Mouse (Mus musculus): ENCODE results near the gene Rab29. TPM values are rescaled to one million over a fixed set of nuclear protein-coding genes. Genes with fewer than 3 reads are reported as not detected.

The Rab29 gene
- polyA plus RNA-seq, 1 experiment from 2014 or later = 27.4 TPM

- WGBS = 42% methylated on average over 5 of the region's 5 CpGs
- H3K9ac ChIP-seq = peak overlapping the region; percentile 16; the same call in 1 of the 2 replicates
Observed at GRCm38 (mm10) chr1:131829279-131829678, 37.7 kb upstream of the Rab29 start.

GRCm38 (mm10) chr1:131830561-131830960 lies 36.5 kb upstream of the Rab29 start:
- Histone ChIP-seq H3K4me2 (replicated peaks) (no peak overlapping the region), H3K27ac (replicated peaks) (no peak overlapping the region), H3K9ac (no peak overlapping the region), H3K9me3 (replicated peaks) (no peaks in the 10 kb centered on the region), H3K36me3 (peaks cover 11% of the 10 kb centered on the region; the same call in 1 of the 2 replicates), H3K4me1 (peaks cover 52% of the 10 kb centered on the region), H3K27me3 (no peaks in the 10 kb centered on the region), H3K4me3 (replicated peaks) (no peak overlapping the region)
- ATAC-seq (ENCODE audit: insufficient number of reproducible peaks, low FRiP score, low TSS enrichment, low read depth) = no peak
- 88% methylated on average over 15 of the region's 15 CpGs for WGBS

More at GRCm38 (mm10) chr1:131829279-131829678, 37.7 kb upstream of the Rab29 start:
- peak overlapping the region; percentile 80 for H3K4me2 ChIP-seq (replicated peaks)
- H3K27ac ChIP-seq (replicated peaks) = no peak overlapping the region
- H3K36me3 ChIP-seq = peaks cover 7% of the 10 kb centered on the region; the same call in 1 of the 2 replicates
- H3K9me3 ChIP-seq (replicated peaks) = no peaks in the 10 kb centered on the region
- no peak for ATAC-seq (ENCODE audit: insufficient number of reproducible peaks, low FRiP score, low TSS enrichment, low read depth)
- no peaks in the 10 kb centered on the region for H3K27me3 ChIP-seq
- H3K4me3 ChIP-seq (replicated peaks) = peak overlapping the region; percentile 89
- peaks cover 52% of the 10 kb centered on the region for H3K4me1 ChIP-seq

- Histone ChIP-seq H3K36me3 (peaks cover 11% of the 10 kb centered on the region; the same call in 1 of the 2 replicates), H3K27ac (replicated peaks) (no peak overlapping the region), H3K4me2 (replicated peaks) (no peak overlapping the region), H3K9ac (no peak overlapping the region), H3K4me1 (peaks cover 52% of the 10 kb centered on the region), H3K27me3 (no peaks in the 10 kb centered on the region), H3K4me3 (replicated peaks) (no peak overlapping the region), H3K9me3 (replicated peaks) (no peaks in the 10 kb centered on the region)
- WGBS = 73% methylated on average over 8 of the region's 8 CpGs
- no peak for ATAC-seq (ENCODE audit: insufficient number of reproducible peaks, low FRiP score, low TSS enrichment, low read depth)
Observed at GRCm38 (mm10) chr1:131830971-131831641, 35.9 kb upstream of the Rab29 start.

- H3K4me1 ChIP-seq = peaks cover 21% of the 10 kb centered on the region
- peaks cover 37% of the 10 kb centered on the region for H3K36me3 ChIP-seq
- no peak overlapping the region for H3K9ac ChIP-seq
- ATAC-seq (ENCODE audit: insufficient number of reproducible peaks, low FRiP score, low TSS enrichment, low read depth) = no peak
- no peaks in the 10 kb centered on the region for H3K27me3 ChIP-seq
- no peak overlapping the region for H3K27ac ChIP-seq (replicated peaks)
- WGBS = 83% methylated on average over 3 of the region's 3 CpGs
- H3K4me3 ChIP-seq (replicated peaks) = no peak overlapping the region
- H3K9me3 ChIP-seq (replicated peaks) = no peaks in the 10 kb centered on the region
- no peak overlapping the region for H3K4me2 ChIP-seq (replicated peaks)
Observed at GRCm38 (mm10) chr1:131837035-131837434, 30.0 kb upstream of the Rab29 start.

GRCm38 (mm10) chr1:131838542-131838941 lies 28.5 kb upstream of the Rab29 start:
- WGBS = 83% methylated on average over 5 of the region's 5 CpGs
- no peak overlapping the region for H3K27ac ChIP-seq (replicated peaks)

GRCm38 (mm10) chr1:131839279-131839678 lies 27.7 kb upstream of the Rab29 start:
- Histone ChIP-seq H3K4me1 (no peaks in the 10 kb centered on the region), H3K36me3 (peaks cover 53% of the 10 kb centered on the region), H3K9ac (no peak overlapping the region), H3K4me3 (replicated peaks) (no peak overlapping the region), H3K27me3 (no peaks in the 10 kb centered on the region), H3K4me2 (replicated peaks) (no peak overlapping the region), H3K9me3 (replicated peaks) (no peaks in the 10 kb centered on the region), H3K27ac (replicated peaks) (no peak overlapping the region)
- 50% methylated on average over 2 of the region's 2 CpGs for WGBS
- no peak for ATAC-seq (ENCODE audit: insufficient number of reproducible peaks, low FRiP score, low TSS enrichment, low read depth)

More at GRCm38 (mm10) chr1:131838542-131838941, 28.5 kb upstream of the Rab29 start:
- Histone ChIP-seq H3K4me2 (replicated peaks) (no peak overlapping the region), H3K36me3 (peaks cover 46% of the 10 kb centered on the region), H3K4me1 (peaks cover 7% of the 10 kb centered on the region; the same call in 1 of the 2 replicates), H3K27me3 (no peaks in the 10 kb centered on the region), H3K9me3 (replicated peaks) (no peaks in the 10 kb centered on the region), H3K9ac (no peak overlapping the region), H3K4me3 (replicated peaks) (no peak overlapping the region)
- no peak for ATAC-seq (ENCODE audit: insufficient number of reproducible peaks, low FRiP score, low TSS enrichment, low read depth)

- no peaks in the 10 kb centered on the region for H3K27me3 ChIP-seq
- H3K27ac ChIP-seq (replicated peaks) = no peak overlapping the region
- no peak for ATAC-seq (ENCODE audit: insufficient number of reproducible peaks, low FRiP score, low TSS enrichment, low read depth)
- H3K4me1 ChIP-seq = no peaks in the 10 kb centered on the region
- H3K9me3 ChIP-seq (replicated peaks) = no peaks in the 10 kb centered on the region
- no peak overlapping the region for H3K9ac ChIP-seq
- H3K4me3 ChIP-seq (replicated peaks) = no peak overlapping the region
- 79% methylated on average over 4 of the region's 4 CpGs for WGBS
- peaks cover 73% of the 10 kb centered on the region for H3K36me3 ChIP-seq
- H3K4me2 ChIP-seq (replicated peaks) = no peak overlapping the region
Observed at GRCm38 (mm10) chr1:131842221-131842620, 24.8 kb upstream of the Rab29 start.

GRCm38 (mm10) chr1:131843758-131844157 lies 23.3 kb upstream of the Rab29 start:
- Histone ChIP-seq H3K4me2 (replicated peaks) (no peak overlapping the region), H3K4me3 (replicated peaks) (no peak overlapping the region), H3K27ac (replicated peaks) (no peak overlapping the region), H3K4me1 (no peaks in the 10 kb centered on the region), H3K36me3 (peaks cover 75% of the 10 kb centered on the region), H3K9me3 (replicated peaks) (no peaks in the 10 kb centered on the region), H3K9ac (no peak overlapping the region), H3K27me3 (no peaks in the 10 kb centered on the region)
- 94% methylated on average over 10 of the region's 10 CpGs for WGBS
- no peak for ATAC-seq (ENCODE audit: insufficient number of reproducible peaks, low FRiP score, low TSS enrichment, low read depth)

- peaks cover 69% of the 10 kb centered on the region for H3K36me3 ChIP-seq
- 65% methylated on average over 8 of the region's 8 CpGs for WGBS
- no peak overlapping the region for H3K4me2 ChIP-seq (replicated peaks)
Observed at GRCm38 (mm10) chr1:131844883-131845282, 22.1 kb upstream of the Rab29 start.

GRCm38 (mm10) chr1:131846255-131846654 lies 20.8 kb upstream of the Rab29 start:
- 71% methylated on average over 5 of the region's 5 CpGs for WGBS

More at GRCm38 (mm10) chr1:131844883-131845282, 22.1 kb upstream of the Rab29 start:
- no peak overlapping the region for H3K9ac ChIP-seq
- H3K27ac ChIP-seq (replicated peaks) = no peak overlapping the region
- no peaks in the 10 kb centered on the region for H3K4me1 ChIP-seq
- no peaks in the 10 kb centered on the region for H3K27me3 ChIP-seq
- H3K9me3 ChIP-seq (replicated peaks) = no peaks in the 10 kb centered on the region
- no peak for ATAC-seq (ENCODE audit: insufficient number of reproducible peaks, low FRiP score, low TSS enrichment, low read depth)
- H3K4me3 ChIP-seq (replicated peaks) = no peak overlapping the region

GRCm38 (mm10) chr1:131861811-131862210 lies 5.2 kb upstream of the Rab29 start:
- Histone ChIP-seq H3K27ac (replicated peaks) (no peak overlapping the region), H3K4me1 (no peaks in the 10 kb centered on the region), H3K4me3 (replicated peaks) (no peak overlapping the region), H3K9ac (no peak overlapping the region), H3K36me3 (no peaks in the 10 kb centered on the region), H3K4me2 (replicated peaks) (no peak overlapping the region), H3K9me3 (replicated peaks) (no peaks in the 10 kb centered on the region), H3K27me3 (no peaks in the 10 kb centered on the region)
- ATAC-seq (ENCODE audit: insufficient number of reproducible peaks, low FRiP score, low TSS enrichment, low read depth) = no peak
- 84% methylated on average over 4 of the region's 4 CpGs for WGBS

More at GRCm38 (mm10) chr1:131846255-131846654, 20.8 kb upstream of the Rab29 start:
- H3K36me3 ChIP-seq = peaks cover 60% of the 10 kb centered on the region
- H3K4me1 ChIP-seq = no peaks in the 10 kb centered on the region
- no peak for ATAC-seq (ENCODE audit: insufficient number of reproducible peaks, low FRiP score, low TSS enrichment, low read depth)
- H3K27ac ChIP-seq (replicated peaks) = no peak overlapping the region
- H3K9me3 ChIP-seq (replicated peaks) = no peaks in the 10 kb centered on the region
- no peak overlapping the region for H3K4me3 ChIP-seq (replicated peaks)
- no peaks in the 10 kb centered on the region for H3K27me3 ChIP-seq
- H3K4me2 ChIP-seq (replicated peaks) = no peak overlapping the region
- H3K9ac ChIP-seq = no peak overlapping the region

GRCm38 (mm10) chr1:131865596-131865995 lies 1.4 kb upstream of the Rab29 start:
- H3K4me3 ChIP-seq (replicated peaks) = no peak overlapping the region
- no peaks in the 10 kb centered on the region for H3K36me3 ChIP-seq
- no peaks in the 10 kb centered on the region for H3K27me3 ChIP-seq
- WGBS = 82% methylated on average over 5 of the region's 5 CpGs
- no peaks in the 10 kb centered on the region for H3K9me3 ChIP-seq (replicated peaks)
- H3K9ac ChIP-seq = no peak overlapping the region
- H3K4me2 ChIP-seq (replicated peaks) = no peak overlapping the region
- ATAC-seq (ENCODE audit: insufficient number of reproducible peaks, low FRiP score, low TSS enrichment, low read depth) = no peak
- no peaks in the 10 kb centered on the region for H3K4me1 ChIP-seq
- H3K27ac ChIP-seq (replicated peaks) = no peak overlapping the region

Measured in embryonic facial prominence, embryonic 15.5 days (tissue).